Mouse (Mus musculus): ENCODE data around the gene Rasal2. TPM values are rescaled to one million over a fixed set of nuclear protein-coding genes. Genes with fewer than 3 reads are reported as not detected.

Gene Rasal2
- polyA plus RNA-seq, 1 experiment, result 0.10 TPM

DNA sequence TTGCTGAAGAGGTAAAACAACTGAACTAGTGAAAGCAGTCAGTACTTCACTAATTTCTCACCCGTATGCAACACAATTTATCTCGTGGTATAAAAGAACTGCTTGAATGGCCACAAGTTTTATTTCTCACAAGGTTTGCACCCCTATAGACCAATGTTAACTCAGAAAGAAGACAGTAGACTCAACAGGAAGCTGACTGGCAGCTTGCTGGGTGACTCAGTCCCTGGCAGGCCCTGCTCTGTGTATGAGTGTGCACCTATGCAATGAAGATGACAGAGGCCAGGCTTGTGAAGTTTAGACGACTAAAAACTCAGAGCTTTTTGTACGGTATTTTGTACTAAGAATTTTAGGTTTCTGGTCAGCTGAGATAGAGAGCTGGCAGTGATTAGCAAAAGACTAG lies 180.0 kb downstream of the Rasal2 start:
- H3K9me3 ChIP-seq, result no peaks in the 10 kb centered on the region
- H3K36me3 ChIP-seq (replicated peaks; ENCODE audit: low read length), result no peaks in the 10 kb centered on the region
- TF ChIP-seq FLI1 (IDR thresholded peaks at IDR 0.05; ENCODE audit: low read length) (no peak), GATA1 (IDR thresholded peaks at IDR 0.05; ENCODE audit: borderline replicate concordance, low read length) (no peak)
- peaks cover 7% of the 10 kb centered on the region for H3K4me1 ChIP-seq
- H3K27me3 ChIP-seq (replicated peaks), result no peaks in the 10 kb centered on the region
- H3K4me3 ChIP-seq (replicated peaks), result no peak overlapping the region

DNA sequence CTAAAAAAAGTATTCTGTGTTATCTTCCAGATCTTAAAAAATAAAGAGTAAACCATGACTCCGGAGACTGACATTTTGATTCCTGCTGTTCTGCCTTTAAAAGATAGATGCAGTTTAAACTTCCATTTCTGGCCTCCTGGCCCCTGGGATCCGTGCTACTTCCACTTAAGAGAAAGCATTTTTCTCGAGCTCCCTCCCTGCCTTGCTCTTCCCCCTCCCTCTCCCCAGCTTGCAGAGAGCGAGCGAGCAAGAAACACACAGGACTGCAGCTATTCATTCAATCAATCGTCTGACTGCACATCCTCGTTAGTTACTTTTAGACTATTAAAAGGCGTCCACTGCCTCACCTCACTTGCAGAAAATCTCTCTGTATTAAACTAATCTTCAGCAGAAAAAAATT lies 181.4 kb downstream of the Rasal2 start:
- no peak for TF ChIP-seq GATA1 (IDR thresholded peaks at IDR 0.05; ENCODE audit: borderline replicate concordance, low read length)
- TF ChIP-seq FLI1 (IDR thresholded peaks at IDR 0.05; ENCODE audit: low read length), result no peak
- no peaks in the 10 kb centered on the region for H3K36me3 ChIP-seq (replicated peaks; ENCODE audit: low read length)
- H3K4me1 ChIP-seq, result peaks cover 7% of the 10 kb centered on the region
- H3K27me3 ChIP-seq (replicated peaks), result no peaks in the 10 kb centered on the region
- no peaks in the 10 kb centered on the region for H3K9me3 ChIP-seq
- no peak overlapping the region for H3K4me3 ChIP-seq (replicated peaks)

DNA sequence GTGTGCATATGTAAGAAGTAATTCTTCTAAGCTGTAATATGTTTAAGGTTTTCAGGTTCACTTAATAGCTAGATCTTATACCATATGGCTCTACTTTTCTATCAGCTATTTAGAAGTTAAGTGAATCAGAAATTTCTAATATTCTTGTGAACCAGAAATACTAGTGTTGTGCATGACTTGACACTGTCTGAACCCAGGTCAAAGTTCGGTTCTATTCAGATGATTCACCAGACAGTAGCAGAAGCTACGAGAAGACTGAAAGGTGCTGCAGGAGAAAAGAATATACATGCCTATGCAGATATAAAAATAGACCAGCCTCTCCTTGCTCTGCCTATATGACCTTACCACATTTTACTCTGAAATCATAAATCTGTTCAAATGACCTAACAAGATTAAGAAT lies 182.0 kb downstream of the Rasal2 start:
- H3K36me3 ChIP-seq (replicated peaks; ENCODE audit: low read length), result no peaks in the 10 kb centered on the region
- TF ChIP-seq GATA1 (IDR thresholded peaks at IDR 0.05; ENCODE audit: borderline replicate concordance, low read length), result no peak
- no peak for TF ChIP-seq FLI1 (IDR thresholded peaks at IDR 0.05; ENCODE audit: low read length)

DNA sequence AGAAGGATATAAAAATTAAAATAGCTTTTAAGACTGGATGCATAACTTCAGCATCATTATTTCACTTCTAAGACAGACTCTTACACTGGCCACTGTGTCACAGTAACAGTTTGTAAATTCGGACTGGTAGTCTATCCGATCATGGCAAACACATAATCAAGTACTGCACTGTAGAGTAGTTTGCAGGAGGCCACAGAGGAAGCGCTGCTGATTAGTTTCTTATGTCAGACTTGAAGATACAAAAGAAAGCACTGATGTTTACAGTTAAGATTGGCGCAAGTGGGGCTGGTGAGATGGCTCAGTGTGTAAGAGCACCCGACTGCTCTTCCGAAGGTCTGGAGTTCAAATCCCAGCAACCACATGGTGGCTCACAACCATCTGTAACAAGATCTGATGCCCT lies 187.4 kb downstream of the Rasal2 start:
- H3K27me3 ChIP-seq (replicated peaks), result no peaks in the 10 kb centered on the region

More for the DNA sequence above, 182.0 kb downstream of the Rasal2 start:
- peaks cover 7% of the 10 kb centered on the region for H3K4me1 ChIP-seq
- H3K9me3 ChIP-seq, result no peaks in the 10 kb centered on the region
- H3K4me3 ChIP-seq (replicated peaks), result no peak overlapping the region
- no peaks in the 10 kb centered on the region for H3K27me3 ChIP-seq (replicated peaks)

DNA sequence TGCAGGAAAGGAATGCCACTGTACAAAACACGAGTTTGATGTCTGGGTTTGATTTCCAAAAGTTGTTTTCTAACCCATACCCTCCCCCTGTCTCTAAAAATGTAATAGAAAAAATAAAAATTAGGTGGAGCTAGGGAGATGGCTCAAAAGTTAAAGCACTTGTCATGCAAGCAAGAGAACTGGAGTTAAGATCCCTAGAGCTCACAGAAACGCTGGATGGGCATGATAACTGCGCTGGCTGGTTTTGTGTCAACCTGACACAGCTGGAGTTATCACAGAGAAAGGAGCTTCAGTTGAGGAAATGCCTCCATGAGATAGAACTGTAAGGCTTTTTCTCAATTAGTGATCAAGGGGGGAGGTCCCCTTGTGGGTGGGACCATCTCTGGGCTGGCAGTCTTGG lies 191.5 kb downstream of the Rasal2 start:
- no peak overlapping the region for H3K4me3 ChIP-seq (replicated peaks)
- TF ChIP-seq GATA1 (IDR thresholded peaks at IDR 0.05; ENCODE audit: borderline replicate concordance, low read length), result no peak
- TF ChIP-seq FLI1 (IDR thresholded peaks at IDR 0.05; ENCODE audit: low read length), result no peak
- no peaks in the 10 kb centered on the region for H3K9me3 ChIP-seq
- H3K27me3 ChIP-seq (replicated peaks), result no peaks in the 10 kb centered on the region
- no peaks in the 10 kb centered on the region for H3K36me3 ChIP-seq (replicated peaks; ENCODE audit: low read length)
- H3K4me1 ChIP-seq, result no peaks in the 10 kb centered on the region

More for the DNA sequence above, 187.4 kb downstream of the Rasal2 start:
- H3K4me1 ChIP-seq, result no peaks in the 10 kb centered on the region
- no peak overlapping the region for H3K4me3 ChIP-seq (replicated peaks)
- no peaks in the 10 kb centered on the region for H3K36me3 ChIP-seq (replicated peaks; ENCODE audit: low read length)
- no peaks in the 10 kb centered on the region for H3K9me3 ChIP-seq
- no peak for TF ChIP-seq FLI1 (IDR thresholded peaks at IDR 0.05; ENCODE audit: low read length)
- TF ChIP-seq GATA1 (IDR thresholded peaks at IDR 0.05; ENCODE audit: borderline replicate concordance, low read length), result no peak

DNA sequence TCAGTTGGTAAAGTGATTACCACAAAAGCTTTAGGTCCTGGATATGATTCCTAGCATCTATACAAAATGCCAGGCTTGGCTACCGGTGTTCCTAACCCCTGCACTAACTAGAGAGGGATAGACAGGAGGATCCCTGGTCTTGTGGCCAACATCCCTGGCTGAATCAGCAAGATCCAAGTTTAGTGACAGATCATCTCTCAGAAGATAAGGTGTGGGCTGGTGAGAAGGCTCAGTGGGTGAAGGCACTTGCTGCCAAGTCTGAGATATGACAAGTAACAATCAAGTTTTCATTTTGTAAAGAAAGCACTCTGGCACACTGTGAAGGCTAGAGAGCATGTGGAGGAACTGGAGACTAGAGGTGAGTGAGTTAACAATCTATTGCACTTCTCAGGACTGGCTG lies 191.9 kb downstream of the Rasal2 start:
- Histone ChIP-seq H3K36me3 (replicated peaks; ENCODE audit: low read length) (no peaks in the 10 kb centered on the region), H3K9me3 (no peaks in the 10 kb centered on the region), H3K4me3 (replicated peaks) (no peak overlapping the region), H3K27me3 (replicated peaks) (no peaks in the 10 kb centered on the region), H3K4me1 (no peaks in the 10 kb centered on the region)
- TF ChIP-seq GATA1 (IDR thresholded peaks at IDR 0.05; ENCODE audit: borderline replicate concordance, low read length) (no peak), FLI1 (IDR thresholded peaks at IDR 0.05; ENCODE audit: low read length) (no peak)

DNA sequence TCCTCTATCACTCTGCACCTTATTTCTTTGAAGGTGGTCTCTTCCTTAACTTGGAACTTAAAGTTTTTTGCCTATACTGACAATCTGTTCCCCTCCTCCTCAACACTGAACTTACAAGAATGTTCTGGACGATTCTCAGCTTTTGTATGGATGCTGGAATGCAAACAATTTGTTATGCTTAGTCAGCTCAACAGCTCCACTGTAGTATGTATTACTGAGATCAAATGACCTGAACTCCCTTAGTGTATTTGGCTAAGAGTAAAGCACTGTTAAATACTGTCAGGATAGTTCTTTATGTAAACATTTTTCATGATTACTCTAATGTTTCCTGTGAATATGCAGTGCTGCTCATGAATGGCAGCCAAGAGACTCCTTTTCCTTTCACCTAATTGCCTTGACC lies 203.6 kb downstream of the Rasal2 start:
- Histone ChIP-seq H3K36me3 (replicated peaks; ENCODE audit: low read length) (no peaks in the 10 kb centered on the region), H3K4me1 (no peaks in the 10 kb centered on the region), H3K9me3 (no peaks in the 10 kb centered on the region), H3K4me3 (replicated peaks) (no peak overlapping the region), H3K27me3 (replicated peaks) (no peaks in the 10 kb centered on the region)
- TF ChIP-seq GATA1 (IDR thresholded peaks at IDR 0.05; ENCODE audit: borderline replicate concordance, low read length), result no peak
- no peak for TF ChIP-seq FLI1 (IDR thresholded peaks at IDR 0.05; ENCODE audit: low read length)

DNA sequence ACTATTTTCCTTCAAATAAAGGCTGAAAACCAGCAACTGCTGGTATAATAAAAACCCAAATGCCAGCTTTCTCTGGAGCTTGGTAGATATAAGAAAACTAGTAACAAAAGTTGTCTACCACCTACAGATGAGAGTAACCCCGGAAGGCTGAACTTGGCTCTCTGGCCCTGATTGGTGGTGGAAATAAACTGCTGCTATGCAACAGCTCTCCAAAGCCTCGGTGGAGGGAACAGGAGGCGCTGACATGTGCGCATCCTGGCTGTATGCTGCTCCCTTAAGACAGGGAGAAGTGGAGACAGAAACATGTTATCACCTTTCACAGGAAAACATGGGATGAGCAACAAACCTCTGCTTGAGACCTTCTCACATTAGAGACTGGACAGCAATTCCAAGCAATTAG lies 206.7 kb downstream of the Rasal2 start:
- H3K36me3 ChIP-seq (replicated peaks; ENCODE audit: low read length), result no peaks in the 10 kb centered on the region
- TF ChIP-seq GATA1 (IDR thresholded peaks at IDR 0.05; ENCODE audit: borderline replicate concordance, low read length) (no peak), FLI1 (IDR thresholded peaks at IDR 0.05; ENCODE audit: low read length) (no peak)
- no peak overlapping the region for H3K4me3 ChIP-seq (replicated peaks)
- no peaks in the 10 kb centered on the region for H3K4me1 ChIP-seq
- H3K27me3 ChIP-seq (replicated peaks), result no peaks in the 10 kb centered on the region
- no peaks in the 10 kb centered on the region for H3K9me3 ChIP-seq

DNA sequence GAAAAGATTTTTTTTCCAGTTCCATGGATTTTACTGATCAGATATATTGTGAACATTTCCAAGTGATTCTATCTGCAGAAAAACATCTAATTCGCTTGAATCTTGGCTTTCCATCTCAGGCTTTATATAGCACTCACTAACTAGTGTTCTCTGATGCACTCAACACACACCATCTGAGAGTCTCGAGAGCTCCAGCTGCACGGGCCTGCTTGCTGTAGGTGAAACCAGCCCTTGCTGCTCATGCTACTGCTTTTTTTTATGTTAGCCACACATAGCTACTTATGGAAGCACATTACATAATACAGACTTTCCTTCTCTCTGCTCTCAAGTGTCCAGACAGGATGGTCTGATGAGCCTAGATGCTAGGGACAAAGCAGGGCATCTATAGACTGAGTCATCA lies 229.4 kb downstream of the Rasal2 start:
- H3K4me1 ChIP-seq, result peaks cover 9% of the 10 kb centered on the region
- TF ChIP-seq FLI1 (IDR thresholded peaks at IDR 0.05; ENCODE audit: low read length) (no peak), GATA1 (IDR thresholded peaks at IDR 0.05; ENCODE audit: borderline replicate concordance, low read length) (no peak)
- peaks cover 3% of the 10 kb centered on the region for H3K27me3 ChIP-seq (replicated peaks)

DNA sequence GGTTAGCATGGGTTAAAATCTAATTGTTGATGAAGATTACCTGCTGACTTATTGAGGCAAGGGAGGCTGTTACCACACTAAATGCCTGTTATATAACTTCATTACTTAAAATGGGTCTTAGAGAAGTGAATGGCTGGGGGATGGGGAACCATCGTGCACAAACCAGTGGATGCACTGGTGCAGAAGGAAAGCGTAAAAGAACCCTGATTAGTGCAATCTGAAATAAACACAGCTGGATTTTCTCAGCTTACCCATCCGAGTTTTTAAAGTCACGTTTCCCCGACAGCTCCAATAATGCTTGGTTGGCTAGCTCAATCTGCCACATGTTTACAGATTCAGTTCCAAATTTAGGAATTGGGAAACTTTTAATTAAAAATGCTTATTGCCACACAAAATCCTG lies 230.0 kb downstream of the Rasal2 start:
- no peaks in the 10 kb centered on the region for H3K9me3 ChIP-seq
- TF ChIP-seq FLI1 (IDR thresholded peaks at IDR 0.05; ENCODE audit: low read length) (no peak), GATA1 (IDR thresholded peaks at IDR 0.05; ENCODE audit: borderline replicate concordance, low read length) (no peak)
- H3K27me3 ChIP-seq (replicated peaks), result peaks cover 3% of the 10 kb centered on the region
- H3K36me3 ChIP-seq (replicated peaks; ENCODE audit: low read length), result no peaks in the 10 kb centered on the region
- H3K4me1 ChIP-seq, result peaks cover 9% of the 10 kb centered on the region
- no peak overlapping the region for H3K4me3 ChIP-seq (replicated peaks)

More for the DNA sequence above, 229.4 kb downstream of the Rasal2 start:
- H3K9me3 ChIP-seq, result no peaks in the 10 kb centered on the region
- no peak overlapping the region for H3K4me3 ChIP-seq (replicated peaks)
- H3K36me3 ChIP-seq (replicated peaks; ENCODE audit: low read length), result no peaks in the 10 kb centered on the region

DNA sequence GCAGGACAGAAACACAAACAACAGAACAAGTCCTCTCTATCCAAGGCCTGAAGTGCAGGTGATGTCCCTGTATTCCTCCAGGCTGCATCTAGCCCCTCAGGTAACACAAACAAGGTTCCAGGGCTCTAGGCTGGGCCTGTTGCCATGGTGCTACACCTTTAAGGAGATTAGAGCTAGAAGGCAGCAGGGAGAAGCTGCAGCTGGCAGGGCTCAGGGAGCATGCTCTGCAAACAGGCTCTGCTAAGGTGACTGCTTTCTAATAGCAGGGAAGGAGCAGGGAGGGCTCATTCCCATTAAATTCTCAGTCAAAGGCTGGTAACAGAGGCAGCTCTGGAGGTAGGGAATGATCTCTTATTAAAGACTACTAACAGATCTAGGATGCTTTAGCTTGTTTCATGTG lies 231.3 kb downstream of the Rasal2 start:
- Histone ChIP-seq H3K9me3 (no peaks in the 10 kb centered on the region), H3K4me3 (replicated peaks) (no peak overlapping the region), H3K27me3 (replicated peaks) (peaks cover 3% of the 10 kb centered on the region), H3K36me3 (replicated peaks; ENCODE audit: low read length) (no peaks in the 10 kb centered on the region), H3K4me1 (peaks cover 9% of the 10 kb centered on the region)
- TF ChIP-seq FLI1 (IDR thresholded peaks at IDR 0.05; ENCODE audit: low read length), result no peak
- TF ChIP-seq GATA1 (IDR thresholded peaks at IDR 0.05; ENCODE audit: borderline replicate concordance, low read length), result no peak

All from megakaryocyte, embryonic 14.5 days (primary cell).